Mouse (Mus musculus) megakaryocyte progenitor cell, adult 5-6 weeks (primary cell): ENCODE data around the gene Gmnn. TPM values are rescaled to one million over a fixed set of nuclear protein-coding genes. Genes with fewer than 3 reads are reported as not detected.
"Not testable (repeated sequence)": the region's sequence is repeated elsewhere in the genome, so short reads cannot be mapped to it uniquely, and the experiment has no call there.

ENCODE experiments used
- ATAC-seq: replicated peaks from 2 replicates; pipeline ENCODE4 v1.8.0; 2016; ENCODE audit warnings: mild to moderate bottlenecking, moderate TSS enrichment, inconsistent platforms; ENCODE audit not compliant: poor library complexity
- total RNA-seq, 2 experiments: library from RNA; stranded (forward) in 1 of 2; stranded (reverse) in 1 of 2; fragments of 157-497, 149-512 nt in 1 of 2; fragments of 200-1000 nt in 1 of 2; gene quantifications; 2 replicates each; pipeline versions ENCODE4 v1.2.3 to v1.2.4; 2015 to 2017

The Gmnn gene
- total RNA-seq (2015) (185 and 201 TPM in 2 replicates), total RNA-seq (2017) (207 and 229 TPM in 2 replicates)

- ATAC-seq = peak; percentile 90
Measured at GRCm38 (mm10) chr13:24761403-24762227, at the start of gene Gmnn. Gmnn (minus strand) TSS chr13:24761923.

GRCm38 (mm10) chr13:24806079-24806478, 44.4 kb upstream of the Gmnn start:
- ATAC-seq = no peak

- no peak for ATAC-seq
Measured at GRCm38 (mm10) chr13:24803196-24803595, 41.5 kb upstream of the Gmnn start.

GRCm38 (mm10) chr13:24802131-24802691, 40.5 kb upstream of the Gmnn start:
- peak; percentile 37 for ATAC-seq

GRCm38 (mm10) chr13:24801308-24801921, 39.7 kb upstream of the Gmnn start, which contains the start of gene BC005537:
BC005537 (plus strand) TSS chr13:24801657.
- ATAC-seq = peak; percentile 53

- ATAC-seq = peak; percentile 82
Measured at GRCm38 (mm10) chr13:24800674-24801307, 39.1 kb upstream of the Gmnn start.

- ATAC-seq = 0 out of 2 replicates have a peak, but pooled peaks have one; percentile 4
Measured at GRCm38 (mm10) chr13:24799925-24800673, 38.4 kb upstream of the Gmnn start.

GRCm38 (mm10) chr13:24799378-24799777, 37.7 kb upstream of the Gmnn start:
- no peak for ATAC-seq

- no peak for ATAC-seq
Measured at GRCm38 (mm10) chr13:24798686-24799085, 37.0 kb upstream of the Gmnn start.

GRCm38 (mm10) chr13:24792411-24793045, 30.8 kb upstream of the Gmnn start:
- ATAC-seq = peak; percentile 45

GRCm38 (mm10) chr13:24791349-24791748, 29.6 kb upstream of the Gmnn start:
- ATAC-seq = peak; percentile 100

- ATAC-seq = no peak
Measured at GRCm38 (mm10) chr13:24787477-24787876, 25.8 kb upstream of the Gmnn start.

- ATAC-seq = peak; percentile 66
Measured at GRCm38 (mm10) chr13:24786014-24786490, 24.3 kb upstream of the Gmnn start.

- ATAC-seq = no peak
Measured at GRCm38 (mm10) chr13:24781916-24782315, 20.2 kb upstream of the Gmnn start.

GRCm38 (mm10) chr13:24778706-24779380, 17.1 kb upstream of the Gmnn start:
- ATAC-seq = no peak

- ATAC-seq = no peak
Measured at GRCm38 (mm10) chr13:24778026-24778425, 16.3 kb upstream of the Gmnn start.

- peak; percentile 99 for ATAC-seq
Measured at GRCm38 (mm10) chr13:24776146-24776844, 14.6 kb upstream of the Gmnn start.

- not testable (repeated sequence) for ATAC-seq
Measured at GRCm38 (mm10) chr13:24771482-24771881, 9.8 kb upstream of the Gmnn start.

GRCm38 (mm10) chr13:24767809-24768208, 6.1 kb upstream of the Gmnn start:
- ATAC-seq = not testable (repeated sequence)
